Comparison of ENCODE assay signal across 21 mouse cellular contexts in genomic region chr19:32884279-32884678, GRCm38 (mm10).
DNase-seq lines count a peak whose midpoint lies in the region; ATAC-seq and TF ChIP-seq lines count a peak whose summit lies in the region.
"Had no signal": no experiment of that assay in that cellular context is flagged by ENCODE, and none has a peak within 500 bp of the region (broad histone marks: within the 10 kb centered on the region; RNA-seq: fewer than 3 reads in every experiment).

No protein-coding gene starts in this region.

- no peak for ATAC-seq in lung, embryonic 14.5 days (ENCODE audit: insufficient read depth)
- ATAC-seq in midbrain, postnatal 0 days (ENCODE audit: low FRiP score), result no peak
- ATAC-seq: forebrain, embryonic 14.5 days; intestine, postnatal 0 days; midbrain, embryonic 15.5 days had no signal

- 64% methylated on average over 3 of the region's 3 CpGs for WGBS in lung, embryonic 14.5 days
- 38% methylated on average over 3 of the region's 3 CpGs for WGBS in lung, adult 2 months
- WGBS in midbrain, postnatal 0 days, result 76% methylated on average over 3 of the region's 3 CpGs

- peaks cover 4% of the 10 kb centered on the region; the same call in 1 of the 2 replicates for H3K4me1 ChIP-seq in lung, embryonic 14.5 days (ENCODE audit: insufficient read depth)
- peaks cover 6% of the 10 kb centered on the region for H3K4me1 ChIP-seq in lung, adult 2 months (ENCODE audit: control insufficient read depth, insufficient read depth, low read length)
- no peaks in the 10 kb centered on the region for H3K4me1 ChIP-seq in embryonic fibroblast, embryonic 13.5 days (ENCODE audit: control insufficient read depth, insufficient read depth, low read length)
- no peaks in the 10 kb centered on the region for H3K4me1 ChIP-seq in midbrain, postnatal 0 days (ENCODE audit: insufficient read depth, low read length)
- H3K4me1 ChIP-seq: hindbrain, embryonic 12.5 days; liver, embryonic 15.5 days; stomach, embryonic 15.5 days had no signal

- no peak overlapping the region for H3K4me3 ChIP-seq in gastrocnemius, adult 2 months
- H3K4me3 ChIP-seq in lung, embryonic 14.5 days (ENCODE audit: low read depth, low read length), result no peak overlapping the region
- H3K4me3 ChIP-seq in lung, adult 2 months (replicated peaks; ENCODE audit: extremely low read depth, low read depth, low read length), result no peak overlapping the region
- no peak overlapping the region for H3K4me3 ChIP-seq in embryonic fibroblast, embryonic 13.5 days (ENCODE audit: insufficient read depth, low read length)
- H3K4me3 ChIP-seq in midbrain, postnatal 0 days (ENCODE audit: low read depth, low read length), result no peak overlapping the region
- H3K4me3 ChIP-seq: hindbrain, embryonic 12.5 days; kidney, embryonic 15.5 days; liver, embryonic 15.5 days; midbrain, embryonic 15.5 days; stomach, embryonic 15.5 days had no signal

- H3K36me3 ChIP-seq in lung, embryonic 14.5 days (ENCODE audit: insufficient read depth), result no peaks in the 10 kb centered on the region
- H3K36me3 ChIP-seq in midbrain, postnatal 0 days (ENCODE audit: insufficient read depth, low read length), result no peaks in the 10 kb centered on the region
- H3K36me3 ChIP-seq: hindbrain, embryonic 12.5 days; kidney, embryonic 15.5 days; liver, embryonic 15.5 days; midbrain, embryonic 15.5 days; stomach, embryonic 15.5 days had no signal

- H3K27me3 ChIP-seq in lung, embryonic 14.5 days (ENCODE audit: insufficient read depth, low read length), result no peaks in the 10 kb centered on the region
- H3K27me3 ChIP-seq in midbrain, postnatal 0 days (ENCODE audit: insufficient read depth, low read length), result no peaks in the 10 kb centered on the region
- H3K27me3 ChIP-seq: hindbrain, embryonic 12.5 days; kidney, embryonic 15.5 days; liver, embryonic 15.5 days; midbrain, embryonic 15.5 days; stomach, embryonic 15.5 days had no signal

- no peaks in the 10 kb centered on the region for H3K9me3 ChIP-seq in lung, embryonic 14.5 days (ENCODE audit: low read depth, low read length)
- no peaks in the 10 kb centered on the region for H3K9me3 ChIP-seq in midbrain, postnatal 0 days (ENCODE audit: low read length)
- H3K9me3 ChIP-seq: hindbrain, embryonic 12.5 days; liver, embryonic 15.5 days; midbrain, embryonic 15.5 days; stomach, embryonic 15.5 days had no signal

- intact Hi-C loops in gastrocnemius, adult 2 months (cut with DNase I), result loop anchor here (10.0 kb wide), 1 partner anchor 341 kb away; no protein-coding TSS in a partner anchor

- no peak for TF ChIP-seq CTCF in gastrocnemius, adult 2 months (IDR thresholded peaks at IDR 0.05)
- no peak for TF ChIP-seq CTCF in lung, embryonic 14.5 days (IDR thresholded peaks at IDR 0.05; ENCODE audit: low read depth)
- no peak for TF ChIP-seq CTCF in lung, adult 2 months (IDR thresholded peaks at IDR 0.05; ENCODE audit: insufficient read depth, low read length)
- no peak for TF ChIP-seq CTCF in embryonic fibroblast, embryonic 13.5 days (IDR thresholded peaks at IDR 0.05; ENCODE audit: borderline replicate concordance, insufficient read depth, low read length)
- TF ChIP-seq CTCF in midbrain, postnatal 0 days (IDR thresholded peaks at IDR 0.05), result no peak

- no peak for TF ChIP-seq POLR2A in lung, adult 2 months (IDR thresholded peaks at IDR 0.05; ENCODE audit: borderline replicate concordance, extremely low read depth, low read depth, low read length)
- TF ChIP-seq POLR2A in embryonic fibroblast, embryonic 13.5 days (IDR thresholded peaks at IDR 0.05; ENCODE audit: low read depth, low read length), result no peak

- no peak for DNase-seq in gastrocnemius, adult 2 months
- no peak for DNase-seq in gastrocnemius, postnatal 4 days (ENCODE audit: low spot score in 2 of 2)
- DNase-seq in lung, embryonic 14.5 days, result peak; percentile 36
- no peak for DNase-seq in lung, adult 2 months
- DNase-seq in midbrain, postnatal 0 days (ENCODE audit: low spot score), result no peak
- DNase-seq in left cerebral cortex, adult 18-20 months (ENCODE audit: low spot score in 2 of 2), result no peak
- DNase-seq: adrenal gland, postnatal 36 days; cerebellum, adult 11 months; cerebellum, postnatal 10 days; kidney, postnatal 36 days; right cerebral cortex, adult 18-20 months; thymus, postnatal 4 days had no signal

- H3K27ac ChIP-seq in gastrocnemius, adult 2 months, result peak overlapping the region; percentile 73
- H3K27ac ChIP-seq in lung, embryonic 14.5 days (ENCODE audit: low read depth), result no peak overlapping the region
- H3K27ac ChIP-seq in embryonic fibroblast, embryonic 13.5 days (ENCODE audit: insufficient read depth, low read length), result peak overlapping the region; percentile 68
- no peak overlapping the region for H3K27ac ChIP-seq in midbrain, postnatal 0 days (ENCODE audit: low read depth, low read length)
- H3K27ac ChIP-seq: hindbrain, embryonic 12.5 days; kidney, embryonic 15.5 days; liver, embryonic 15.5 days; macrophage; midbrain, embryonic 15.5 days; stomach, embryonic 15.5 days had no signal

- no peak overlapping the region for H3K4me2 ChIP-seq in lung, embryonic 14.5 days
- no peak overlapping the region for H3K4me2 ChIP-seq in midbrain, postnatal 0 days (ENCODE audit: low read depth, low read length, poor library complexity, severe bottlenecking)
- H3K4me2 ChIP-seq: hindbrain, embryonic 12.5 days; kidney, embryonic 15.5 days; liver, embryonic 15.5 days; midbrain, embryonic 15.5 days; stomach, embryonic 15.5 days had no signal

- no peak overlapping the region for H3K9ac ChIP-seq in lung, embryonic 14.5 days
- no peak overlapping the region for H3K9ac ChIP-seq in midbrain, postnatal 0 days (replicated peaks; ENCODE audit: low read length, poor library complexity, severe bottlenecking)
- H3K9ac ChIP-seq: hindbrain, embryonic 12.5 days; kidney, embryonic 15.5 days; liver, embryonic 15.5 days; midbrain, embryonic 15.5 days; stomach, embryonic 15.5 days had no signal

Comparison
In these comparisons a context has a peak if more than half of its experiments do, and no peak if none do; other contexts are left out.
1. H3K27ac ChIP-seq: peak in gastrocnemius, adult 2 months (single experiment) and embryonic fibroblast, embryonic 13.5 days (single experiment); none in lung, embryonic 14.5 days (single experiment) and midbrain, postnatal 0 days (single experiment).